13 mouse cellular contexts compared by ENCODE assay signal in the genomic region with DNA sequence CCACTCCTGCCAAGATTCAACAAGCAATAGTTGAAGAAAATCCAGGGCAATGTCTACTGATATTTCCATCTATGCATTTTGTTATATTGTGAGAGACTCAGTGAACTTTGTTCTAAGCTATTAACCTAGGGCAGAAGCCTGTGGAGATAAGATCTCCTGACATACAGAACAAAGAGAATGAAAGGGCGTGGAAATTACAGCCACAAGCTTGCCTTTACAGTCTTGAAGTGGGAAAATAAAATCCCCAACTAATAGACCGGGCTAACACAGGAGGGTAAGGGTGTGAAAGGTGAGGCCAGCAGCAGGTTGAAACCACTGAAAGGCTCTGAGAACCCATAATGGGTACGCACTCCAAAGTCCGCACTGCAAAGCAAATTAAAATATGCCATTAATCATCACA.
"Had no signal": no experiment of that assay in that cellular context is flagged by ENCODE, and none has a peak within 500 bp of the region (broad histone marks: within the 10 kb centered on the region; RNA-seq: fewer than 3 reads in every experiment).

No protein-coding gene starts in this region.

- DNase-seq: kidney, postnatal 4 days; lung, adult 2 months; lung, postnatal 4 days; midbrain, embryonic 14.5 days; spleen, adult 18-20 months; thymus, postnatal 4 days had no signal

- H3K9me3 ChIP-seq: limb, embryonic 10.5 days; midbrain, embryonic 10.5 days; neural tube, embryonic 12.5 days had no signal

- H3K27me3 ChIP-seq: liver, embryonic 15.5 days; neural tube, embryonic 12.5 days had no signal

- H3K4me3 ChIP-seq: limb, embryonic 10.5 days; liver, embryonic 15.5 days; midbrain, embryonic 10.5 days; neural tube, embryonic 12.5 days had no signal

- H3K27ac ChIP-seq: kidney, postnatal 0 days; limb, embryonic 10.5 days; liver, embryonic 15.5 days; midbrain, embryonic 10.5 days; neural tube, embryonic 12.5 days had no signal

- H3K4me1 ChIP-seq: limb, embryonic 10.5 days; liver, embryonic 15.5 days; neural tube, embryonic 12.5 days had no signal

- H3K4me2 ChIP-seq: liver, embryonic 11.5 days; liver, embryonic 15.5 days; neural tube, embryonic 12.5 days had no signal

- H3K36me3 ChIP-seq: limb, embryonic 10.5 days; liver, embryonic 15.5 days; midbrain, embryonic 10.5 days; neural tube, embryonic 12.5 days had no signal

- H3K9ac ChIP-seq: liver, embryonic 15.5 days; neural tube, embryonic 12.5 days had no signal

- ATAC-seq: lung, postnatal 0 days had no signal
